Mouse (Mus musculus): Measurements from ENCODE around the gene AI661453.
A peak's percentile ranks its signal among the peaks of the same experiment; 100 is the strongest.

Gene AI661453

DNA sequence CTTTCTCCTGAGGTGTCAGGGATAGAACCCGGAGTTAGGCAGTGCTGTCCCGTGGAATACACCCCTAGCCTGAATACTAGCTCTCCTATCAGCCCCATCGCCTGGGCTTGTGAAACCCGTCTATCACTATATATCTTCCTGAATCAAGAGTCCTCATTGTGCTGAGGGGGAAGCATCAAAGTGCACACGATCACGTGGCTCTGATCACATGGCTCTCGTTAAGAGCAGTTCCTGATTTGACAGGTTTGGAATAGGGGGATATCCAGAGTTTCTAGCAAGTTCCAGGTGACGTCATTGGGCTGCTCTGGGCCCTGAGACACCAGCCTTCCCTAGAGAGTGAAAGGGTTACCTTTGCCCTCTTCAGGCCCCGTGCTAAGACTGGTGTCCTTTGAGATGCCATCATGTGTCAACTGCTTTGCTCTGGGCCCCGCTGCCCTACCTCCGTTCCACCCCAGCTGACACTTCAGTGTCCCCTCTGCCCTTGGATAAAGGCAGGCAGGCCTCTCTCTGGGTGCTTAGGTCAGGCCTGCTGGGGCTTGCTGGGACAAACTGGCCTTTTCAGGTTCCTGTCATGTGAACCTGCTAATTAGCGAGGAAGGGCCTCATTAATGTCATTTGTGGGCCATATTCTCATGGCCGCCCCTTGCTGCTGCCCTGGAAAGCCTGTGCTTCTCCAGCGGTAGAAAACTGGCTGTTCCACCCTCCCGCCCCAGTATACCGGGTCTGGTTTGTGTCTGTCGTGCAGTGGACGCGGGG lies 5.1 kb downstream of the AI661453 start:
- DNase-seq = no peak

DNA sequence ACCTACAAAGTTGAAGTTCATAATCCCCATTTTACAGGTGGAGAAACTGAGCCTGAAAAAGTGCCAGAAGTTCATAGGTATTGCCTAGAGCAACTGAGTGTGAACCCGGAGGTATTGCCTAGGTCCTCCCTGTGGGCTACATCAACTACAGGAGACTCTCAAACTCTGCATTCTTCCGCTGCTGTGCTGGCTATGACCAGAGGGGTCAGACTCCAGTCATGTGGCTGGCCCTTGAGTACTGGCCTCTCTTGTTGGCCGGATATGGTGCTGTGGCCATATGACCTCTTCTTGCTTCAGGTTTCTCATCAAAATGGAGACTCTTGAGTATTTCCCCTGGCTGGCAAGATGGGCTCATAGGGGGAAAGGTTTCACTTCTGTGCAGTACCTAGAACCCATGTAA lies 5.9 kb downstream of the AI661453 start:
- DNase-seq = no peak

DNA sequence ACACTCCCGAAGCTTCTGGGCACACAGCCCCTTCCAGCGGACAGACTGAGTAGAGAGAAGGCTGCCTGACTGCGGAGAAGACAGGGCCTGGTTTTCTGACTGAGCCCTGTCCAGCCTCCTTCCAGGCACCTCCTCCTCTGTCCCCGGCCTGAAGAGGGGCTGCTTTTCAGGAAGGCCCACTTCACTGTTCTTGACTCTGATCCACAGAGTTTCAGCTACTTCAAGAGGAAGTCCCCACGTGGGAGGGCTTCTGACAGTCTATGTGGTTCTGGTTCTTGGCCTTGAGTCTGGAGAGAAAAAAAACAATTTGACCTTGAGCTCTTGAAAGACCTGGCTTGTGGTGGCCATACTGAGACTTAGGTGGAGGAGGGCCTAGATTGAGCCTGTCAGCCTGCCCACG lies 7.7 kb downstream of the AI661453 start:
- DNase-seq = no peak

DNA sequence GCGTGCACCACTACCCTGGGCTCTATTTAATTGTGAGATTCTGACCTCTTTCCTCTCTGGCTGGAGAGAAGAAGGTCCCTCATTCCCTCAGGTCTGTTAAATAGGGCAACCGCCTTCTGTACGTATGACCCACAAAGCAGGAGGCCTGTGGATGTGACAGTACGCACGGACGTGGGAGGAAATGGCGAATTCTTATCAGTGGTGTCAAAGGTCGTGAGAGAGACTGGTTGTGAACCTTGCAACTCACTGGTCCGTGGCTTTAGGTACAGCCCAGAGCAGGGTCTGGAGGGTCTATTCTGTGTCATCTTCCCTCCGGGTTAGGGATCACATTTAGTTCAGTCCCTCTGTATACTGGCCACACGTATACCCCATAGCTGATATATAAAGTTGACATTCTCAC lies 9.1 kb downstream of the AI661453 start:
- DNase-seq = no peak

DNA sequence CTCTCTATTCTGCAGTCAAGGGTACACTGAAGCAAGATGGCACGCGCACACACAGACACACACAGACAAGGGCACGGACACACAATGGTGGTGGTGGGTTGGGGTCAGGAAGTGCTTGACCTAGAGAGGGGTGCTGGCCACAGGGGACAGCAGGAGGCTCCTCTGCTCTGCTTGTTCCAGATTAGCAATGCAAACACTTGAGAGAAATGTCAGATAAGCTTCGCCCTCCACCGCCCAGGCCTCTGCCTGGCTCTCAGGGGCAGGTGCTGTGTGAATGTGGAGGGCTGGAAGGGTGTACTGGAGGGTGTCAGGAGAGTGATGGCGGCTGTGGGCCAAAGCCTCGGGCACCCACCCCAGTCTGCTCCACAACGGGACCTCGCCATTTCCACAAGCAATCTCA lies 9.6 kb downstream of the AI661453 start:
- no peak for DNase-seq

DNA sequence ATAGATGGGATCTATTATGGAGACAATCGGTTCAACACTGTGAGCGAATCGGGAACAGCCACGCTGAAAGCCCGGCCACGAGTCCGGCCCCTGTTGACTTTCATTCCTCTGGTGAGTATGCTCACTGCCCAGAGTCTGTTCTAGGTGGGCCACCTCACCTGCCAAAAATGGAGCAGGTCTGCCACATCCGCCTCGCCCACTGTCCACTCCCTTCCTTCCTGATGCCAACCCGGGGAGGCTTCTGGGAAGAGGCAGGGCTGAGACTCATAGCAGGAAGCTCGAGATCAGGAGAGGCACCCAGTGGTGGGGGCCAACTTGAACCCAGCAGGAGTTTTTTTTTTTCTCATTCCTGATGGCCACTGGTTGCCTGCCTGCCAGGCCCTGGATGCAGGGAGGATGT lies 10.1 kb downstream of the AI661453 start:
- no peak for DNase-seq

DNA sequence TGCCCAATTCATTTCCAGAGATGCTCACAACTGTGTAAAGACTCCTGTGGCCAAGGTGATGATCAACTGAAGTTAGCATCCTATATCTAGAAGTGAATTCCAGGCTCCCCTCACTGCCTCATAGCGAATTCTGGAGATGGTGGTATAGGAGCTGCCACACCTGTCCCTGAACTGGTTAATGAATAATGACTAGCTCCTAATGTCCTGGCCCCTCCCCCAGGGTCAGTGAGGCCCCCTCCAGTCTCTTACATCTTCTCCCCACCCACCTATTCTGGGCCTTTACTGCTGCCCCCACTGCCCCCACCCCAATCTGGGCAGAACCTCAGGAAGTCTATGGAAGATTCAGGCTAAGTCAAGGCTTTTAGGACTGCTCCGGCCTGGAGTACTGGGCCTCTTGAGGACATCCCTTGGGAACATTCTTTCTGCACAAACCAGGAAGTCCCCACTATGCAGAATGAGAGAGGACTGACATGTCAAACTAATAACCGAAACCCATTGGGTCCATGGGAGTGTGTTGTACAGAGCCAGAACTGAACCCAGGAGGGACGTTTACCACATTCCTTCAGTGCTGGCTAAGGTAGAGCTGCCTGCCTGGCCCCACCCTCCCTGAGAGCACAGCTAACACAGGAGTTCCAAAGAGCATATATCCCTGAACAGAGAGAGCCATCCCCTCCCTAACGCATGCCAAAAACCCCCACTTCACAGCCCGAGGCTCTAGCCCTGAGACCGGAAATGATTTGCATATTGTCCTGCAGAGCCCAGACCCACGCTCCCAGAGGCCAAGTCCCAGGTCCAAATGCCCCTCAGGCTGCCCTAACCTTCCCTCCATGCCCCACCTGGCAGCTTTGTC lies 12.3 kb downstream of the AI661453 start:
- no peak for DNase-seq

DNA sequence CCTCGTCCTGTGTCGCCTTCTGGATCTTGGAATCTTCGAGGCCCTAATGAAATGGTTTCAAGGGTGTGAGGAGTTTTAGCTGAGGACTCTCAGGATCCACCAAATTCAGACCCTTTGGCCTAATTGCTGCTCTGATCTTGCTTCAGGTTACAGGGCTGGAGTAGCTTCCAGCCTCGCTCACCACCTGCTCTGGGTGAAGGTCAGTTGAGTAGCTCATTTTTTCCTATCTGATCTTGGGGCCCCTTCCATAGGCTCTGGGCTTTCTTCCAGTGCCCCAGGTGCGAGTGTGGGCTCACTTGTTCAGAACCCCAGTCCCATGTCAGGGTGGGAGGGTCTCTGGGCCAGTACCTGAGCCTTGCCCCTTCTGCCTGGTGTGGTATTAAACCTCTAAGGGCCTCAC lies 13.0 kb downstream of the AI661453 start:
- no peak for DNase-seq

DNA sequence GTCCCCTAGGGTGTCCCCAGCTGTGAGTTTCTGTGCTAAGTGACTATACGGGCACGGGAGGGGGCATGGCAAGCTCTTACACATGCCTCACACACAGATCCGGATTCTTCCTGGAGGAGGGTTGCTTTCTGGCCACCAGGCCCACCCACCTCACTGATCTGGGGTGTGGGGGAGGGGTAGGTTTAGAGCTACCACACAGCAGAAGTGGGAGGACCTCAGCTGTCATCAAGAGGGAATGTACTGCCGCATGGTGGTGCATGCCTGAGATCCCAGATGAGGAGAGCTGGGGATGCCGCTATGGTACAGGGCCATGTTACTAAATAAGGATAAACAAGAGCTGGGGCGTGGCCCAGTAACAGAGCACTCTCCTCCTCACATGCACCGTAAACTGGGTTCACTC lies 13.8 kb downstream of the AI661453 start:
- peak; percentile 54 for DNase-seq

DNA sequence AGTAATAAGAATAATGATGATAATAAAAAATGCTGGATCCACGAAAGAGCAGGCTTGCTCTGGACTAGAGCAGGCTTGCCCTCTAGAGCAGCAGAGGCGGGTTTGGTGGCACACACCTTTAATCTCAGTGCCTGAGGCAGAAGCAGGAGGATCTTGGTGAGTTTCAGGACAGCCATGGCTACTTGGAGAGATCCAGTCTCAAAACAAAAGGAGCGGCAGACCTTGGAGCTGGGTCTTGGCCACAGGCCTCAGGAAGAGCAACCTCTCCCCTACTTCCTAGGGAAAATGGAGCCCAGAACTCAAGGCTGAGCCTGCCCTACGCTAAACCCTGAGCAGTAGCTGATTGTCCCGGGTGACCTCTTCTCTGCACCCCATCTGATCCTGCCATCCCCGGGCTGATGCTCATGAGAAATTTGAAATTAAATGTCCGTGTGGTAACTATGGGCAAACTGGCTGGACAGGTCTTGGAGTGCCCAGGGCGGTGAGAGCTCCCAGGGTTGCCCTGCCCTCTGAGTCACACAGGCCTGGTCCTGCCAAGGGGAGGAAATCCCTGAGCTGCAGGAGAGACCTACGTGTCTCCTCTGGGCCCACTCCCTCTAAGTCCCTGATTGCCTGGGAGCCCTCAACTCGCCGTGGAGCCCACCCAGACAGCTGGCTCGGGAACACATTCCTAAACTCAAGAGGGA lies 14.6 kb downstream of the AI661453 start:
- no peak for DNase-seq

DNA sequence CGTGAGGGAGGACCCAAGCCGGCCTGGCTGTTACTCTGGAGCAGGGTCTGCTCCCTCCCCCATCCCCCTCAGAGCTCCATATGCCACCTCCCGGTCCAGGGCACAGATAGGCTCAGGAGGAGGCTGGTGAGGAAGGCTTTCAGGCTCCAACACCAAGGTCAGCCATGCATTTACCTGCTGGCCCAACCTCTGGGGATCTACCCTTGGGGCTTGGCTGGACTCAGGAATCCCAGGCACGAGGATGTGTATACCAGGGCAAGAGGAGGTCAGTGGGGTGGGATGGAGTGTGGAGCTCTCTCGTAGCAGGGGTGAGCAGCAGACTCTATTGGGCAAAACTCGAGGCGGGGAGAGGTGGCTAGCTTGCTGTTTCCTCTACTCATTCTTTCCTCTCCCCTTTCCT lies 16.5 kb downstream of the AI661453 start:
- no peak for DNase-seq

DNA sequence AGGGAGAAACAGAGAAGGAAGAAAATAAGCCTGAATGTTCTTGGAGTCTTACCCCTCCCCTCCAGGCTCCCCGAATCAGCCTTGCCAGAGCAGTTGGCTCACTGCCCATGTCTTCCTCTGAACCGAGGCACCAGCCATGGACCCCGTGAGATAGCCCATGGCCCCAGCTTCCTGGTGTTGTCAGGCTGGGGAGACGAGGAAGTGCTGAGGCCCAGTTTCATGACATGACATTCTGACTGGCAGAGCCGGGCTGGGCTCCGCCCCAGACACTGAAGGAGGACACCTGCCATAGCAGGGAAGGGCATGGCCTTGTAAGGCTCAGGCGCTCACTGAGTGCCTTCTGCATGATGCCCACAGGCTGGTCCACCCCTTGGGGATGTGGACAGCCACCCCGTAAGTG lies 18.3 kb downstream of the AI661453 start:
- DNase-seq = no peak

DNA sequence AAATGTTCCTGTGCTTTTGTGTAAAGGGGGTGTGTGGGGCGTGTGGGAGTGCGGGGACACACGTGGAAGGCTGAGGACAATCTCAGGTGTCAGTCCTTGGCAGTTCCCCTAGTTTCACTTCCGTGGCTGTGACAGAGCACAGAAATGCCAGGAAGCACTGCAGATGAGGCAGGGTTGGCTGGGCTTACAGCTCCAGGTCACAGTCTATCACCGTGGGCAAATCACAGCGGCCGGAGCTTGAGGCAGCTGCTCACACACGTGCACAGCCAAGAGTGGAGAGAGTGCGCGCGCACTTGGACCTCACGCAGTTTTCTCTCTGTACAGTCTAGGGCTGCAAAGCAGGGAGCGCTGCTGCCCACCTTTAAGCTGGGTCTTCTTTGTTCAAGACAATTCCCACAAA lies 21.9 kb downstream of the AI661453 start:
- no peak for DNase-seq

DNA sequence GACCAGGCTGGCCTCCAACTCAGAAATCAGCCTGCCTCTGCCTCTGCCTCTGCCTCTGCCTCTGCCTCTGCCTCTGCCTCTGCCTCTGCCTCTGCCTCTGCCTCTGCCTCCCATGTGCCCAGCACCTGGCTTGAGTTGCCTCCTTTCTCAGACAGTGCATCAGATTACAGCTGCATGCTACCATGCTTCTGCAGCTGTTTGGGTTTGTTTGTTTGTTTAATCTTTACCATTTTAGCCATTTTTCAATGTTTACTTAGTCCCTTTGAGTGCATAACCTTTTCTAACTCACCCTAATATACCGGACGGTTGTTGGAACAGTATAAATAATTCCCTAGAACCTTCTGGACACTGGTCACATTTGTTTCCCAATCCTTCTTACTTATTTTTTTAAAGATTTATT lies 22.5 kb downstream of the AI661453 start:
- DNase-seq = no peak

DNA sequence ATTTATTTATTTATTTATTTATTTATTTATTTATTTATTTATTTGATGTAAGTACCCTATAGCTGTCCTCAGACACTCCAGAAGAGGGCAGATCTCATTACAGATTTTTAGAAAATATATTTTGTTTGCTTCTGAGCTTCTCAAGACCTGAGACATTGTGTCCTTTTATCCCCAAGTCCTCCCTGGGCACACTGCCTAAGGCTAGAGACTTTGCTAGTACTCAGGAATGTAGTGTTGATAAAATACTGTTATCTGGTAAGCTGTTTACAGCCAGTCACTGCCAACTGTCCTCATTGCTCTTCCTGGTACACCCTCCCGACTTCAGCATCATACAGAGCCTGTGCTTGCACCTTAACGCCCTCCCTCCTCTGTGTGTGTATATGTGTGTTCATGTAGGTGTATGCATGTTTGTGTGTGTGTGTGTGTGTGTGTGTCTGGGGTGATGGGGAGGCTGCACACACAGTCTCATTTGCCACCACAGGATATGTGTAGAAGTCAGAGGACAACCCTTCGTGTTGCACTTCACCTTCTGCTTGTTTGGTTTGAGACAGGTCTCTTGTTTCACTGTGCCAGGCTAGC lies 23.0 kb downstream of the AI661453 start:
- no peak for DNase-seq

DNA sequence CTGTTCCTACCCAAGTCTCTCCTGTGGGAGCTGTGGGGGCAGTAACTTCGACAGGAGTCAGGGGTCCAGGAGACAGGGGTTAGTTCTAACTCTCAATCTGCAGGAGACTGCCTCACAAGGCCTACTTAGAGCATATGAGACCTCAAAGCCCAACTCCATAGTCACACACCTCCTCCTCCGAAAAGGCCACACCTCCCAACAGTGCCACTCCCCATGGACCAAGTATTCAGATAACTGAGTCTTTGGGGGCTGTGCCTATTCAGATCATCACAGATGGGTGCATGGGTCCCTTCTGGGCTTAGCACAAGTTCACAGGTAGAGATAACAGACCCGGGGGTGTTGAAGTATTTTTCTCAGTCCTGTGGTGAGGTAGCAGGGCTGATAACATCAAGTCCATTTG lies 25.3 kb downstream of the AI661453 start:
- DNase-seq = no peak

DNA sequence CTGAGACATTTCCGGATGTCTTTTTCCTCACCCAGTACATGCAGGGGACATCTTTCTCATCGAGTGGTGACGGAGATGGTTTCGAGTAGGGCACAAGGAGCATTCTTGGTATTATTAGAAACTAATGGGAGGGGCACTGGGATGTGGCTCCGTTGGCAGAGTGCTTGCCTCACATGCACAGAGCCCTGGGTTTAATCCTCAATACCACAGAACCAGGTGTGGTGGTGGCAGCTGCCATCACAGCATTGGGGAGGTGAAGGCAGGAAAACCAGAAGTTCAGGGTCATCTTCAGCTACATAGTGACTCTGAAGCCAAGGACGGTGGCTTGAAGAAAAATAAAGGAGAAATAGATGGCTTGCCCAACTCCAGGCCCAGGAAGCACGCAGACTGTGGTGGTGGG lies 25.8 kb downstream of the AI661453 start:
- DNase-seq = no peak

DNA sequence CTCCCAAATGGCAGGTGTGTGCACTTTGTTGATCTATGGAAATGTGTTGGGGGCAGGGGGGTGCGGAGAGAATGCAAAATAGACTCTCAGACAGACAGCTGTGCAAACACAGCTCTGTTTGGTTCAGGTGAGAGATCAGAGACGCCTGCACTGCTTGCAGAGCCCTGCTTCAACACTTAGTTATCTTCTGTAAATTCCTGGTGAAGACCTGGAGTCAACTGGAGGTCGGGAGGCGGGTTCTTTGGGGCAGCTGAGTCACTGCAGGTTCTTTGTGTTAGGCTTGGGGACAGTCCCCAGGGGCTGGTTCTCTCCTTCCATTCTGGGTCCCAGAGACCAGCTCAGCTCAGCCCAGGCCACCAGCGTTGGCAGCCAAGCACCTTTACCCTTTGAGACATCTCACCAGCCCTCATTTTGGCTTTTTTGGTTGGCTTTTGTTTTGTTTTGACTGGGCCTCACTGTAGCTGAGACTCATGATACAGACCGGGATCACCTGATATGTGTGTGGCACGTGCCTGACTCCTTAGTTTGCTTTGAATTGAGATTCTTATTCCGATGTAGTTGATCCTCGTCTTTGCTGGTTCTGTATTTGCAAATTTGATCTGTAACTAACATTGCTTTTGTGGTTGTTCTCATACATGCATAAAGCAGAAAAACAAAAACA lies 26.4 kb downstream of the AI661453 start:
- no peak for DNase-seq

DNA sequence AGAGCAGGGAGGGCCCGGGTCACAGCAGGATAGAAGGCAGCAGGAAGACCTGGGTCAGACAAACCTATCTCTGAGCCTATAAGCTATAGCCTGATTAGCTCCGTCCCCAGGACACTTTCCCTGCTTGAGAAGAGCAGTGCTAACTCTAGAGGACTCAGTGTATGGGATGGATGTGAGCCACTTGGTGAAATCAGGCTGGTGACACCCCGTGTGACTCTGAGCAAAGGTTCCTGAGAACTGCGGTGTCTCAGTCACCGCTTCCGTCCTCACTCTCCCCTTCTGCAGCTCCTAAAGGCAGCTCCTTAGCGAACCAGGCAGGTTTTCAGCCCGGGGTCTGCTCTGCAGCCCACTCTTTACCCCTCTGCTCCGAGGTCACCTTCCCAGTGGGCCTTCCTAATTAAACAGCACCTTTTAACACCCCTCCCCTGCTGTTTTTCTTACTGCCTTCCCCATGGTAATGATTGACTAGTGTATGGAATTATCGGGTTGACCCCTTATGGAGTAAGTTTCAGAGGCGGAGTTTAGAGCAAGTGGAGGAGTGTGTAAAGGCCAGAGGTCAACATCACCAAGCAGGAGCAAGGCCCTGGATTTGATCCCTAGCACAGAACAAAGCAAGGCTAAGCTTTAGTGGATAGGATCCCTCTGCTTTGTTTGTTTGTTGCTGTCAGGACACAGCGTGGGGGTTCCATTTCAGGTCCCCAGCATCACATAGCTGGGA lies 28.0 kb downstream of the AI661453 start:
- no peak for DNase-seq

DNA sequence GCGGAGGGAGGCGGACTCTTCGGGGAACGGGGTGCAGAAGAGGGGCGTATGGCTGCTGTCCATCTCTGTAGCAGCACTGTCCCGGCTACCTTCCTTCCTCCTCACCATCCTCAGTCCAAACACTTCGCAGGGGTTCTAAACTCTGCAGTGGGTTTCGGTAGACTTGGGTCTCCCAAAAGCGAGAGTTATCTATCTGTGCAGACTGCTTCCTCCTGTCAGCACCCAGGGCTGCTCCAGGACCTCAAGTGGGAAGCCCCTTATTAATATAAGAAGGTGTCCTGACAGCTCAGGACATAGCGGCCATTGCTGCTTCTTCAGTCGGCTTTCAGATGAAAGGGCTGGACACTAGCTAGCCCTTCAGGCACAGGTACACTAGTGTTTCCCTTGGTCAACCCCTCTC lies 28.6 kb downstream of the AI661453 start:
- no peak for DNase-seq

DNA sequence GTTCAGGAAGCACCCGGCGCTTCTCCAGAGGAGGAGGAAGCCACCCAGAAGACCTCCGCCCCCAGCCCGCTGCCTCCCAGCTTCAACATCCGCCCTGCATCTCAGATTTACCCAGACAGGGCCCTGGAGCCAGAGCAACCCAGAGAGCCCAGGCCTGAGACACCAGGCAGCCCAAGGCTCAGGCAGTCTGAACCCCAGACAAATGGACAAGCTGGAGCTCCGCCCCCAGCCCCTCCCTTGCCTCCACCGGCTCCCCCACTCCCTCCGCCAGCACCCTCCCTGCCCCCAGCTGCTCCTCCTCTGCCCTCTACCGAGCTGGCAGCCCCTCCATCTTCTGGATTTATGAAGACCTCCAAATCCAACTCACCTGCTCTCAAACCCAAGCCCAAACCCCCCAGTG lies 29.9 kb downstream of the AI661453 start:
- DNase-seq = no peak

DNA sequence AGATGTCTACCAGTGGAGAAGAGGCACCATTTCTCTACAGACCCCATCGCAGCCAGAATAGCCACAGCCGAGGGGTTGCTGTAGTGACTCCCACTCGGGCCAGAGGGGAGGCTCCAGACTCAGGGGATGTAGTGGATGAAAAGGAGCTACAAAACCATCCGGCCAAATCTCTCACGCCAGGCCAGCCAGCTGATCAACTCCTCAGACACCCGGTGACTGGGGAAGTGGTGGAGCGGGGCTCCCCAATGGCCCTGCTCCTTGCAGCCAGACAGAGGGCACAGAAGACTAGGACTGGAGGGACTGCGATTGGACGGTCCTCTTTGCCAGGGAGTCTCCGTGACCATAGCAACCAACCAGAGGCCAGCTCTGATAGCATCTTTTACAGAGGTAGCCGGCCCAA lies 31.2 kb downstream of the AI661453 start:
- no peak for DNase-seq
